Mouse (Mus musculus) lung, embryonic 16.5 days (tissue): ENCODE data around the gene Mcu. TPM values are rescaled to one million over a fixed set of nuclear protein-coding genes. Genes with fewer than 3 reads are reported as not detected.

Source experiments
- ATAC-seq: fragments of 200-750 bp; cut with Nextera tagmentation; 2 replicates; pipeline ENCODE4 v1.8.0; 2017; ENCODE audit warnings: low read depth, mild to moderate bottlenecking, moderate library complexity
- H3K27ac ChIP-seq: fragments of 300-500 bp; sonication (generic); 2 replicates; pipeline ENCODE4 v1.5.1; 2014; ENCODE audit warnings: mild to moderate bottlenecking, control low read depth, low read length
- H3K27me3 ChIP-seq: fragments of 300-500 bp; sonication (generic); 2 replicates; pipeline ENCODE4 v1.6.1; 2014; ENCODE audit warnings: low read depth, low read length, mixed read lengths; ENCODE audit not compliant: control insufficient read depth, insufficient read depth
- H3K36me3 ChIP-seq: fragments of 300-500 bp; sonication (generic); 2 replicates; pipeline ENCODE4 v1.6.1; 2014; ENCODE audit warnings: low read length; ENCODE audit not compliant: control insufficient read depth, insufficient read depth
- H3K4me1 ChIP-seq: fragments of 300-500 bp; sonication (generic); replicated peaks from 2 replicates; pipeline ENCODE4 v1.6.1; 2014; ENCODE audit warnings: low read length, mixed read lengths; ENCODE audit not compliant: control insufficient read depth, insufficient read depth
- H3K4me2 ChIP-seq: fragments of 300-500 bp; sonication (generic); 2 replicates; pipeline ENCODE4 v1.6.1; 2014; ENCODE audit warnings: low read depth, low read length, control low read depth
- H3K4me3 ChIP-seq: fragments of 300-500 bp; sonication (generic); 2 replicates; pipeline ENCODE4 v1.5.1; 2014; ENCODE audit warnings: mild to moderate bottlenecking, low read length, control low read depth
- H3K9ac ChIP-seq: fragments of 300-500 bp; sonication (generic); 2 replicates; pipeline ENCODE4 v1.6.1; 2014; ENCODE audit warnings: low read length, control low read depth
- H3K9me3 ChIP-seq: fragments of 300-500 bp; sonication (generic); 2 replicates; pipeline ENCODE4 v1.6.1; 2016; ENCODE audit warnings: low read length; ENCODE audit not compliant: control insufficient read depth
- WGBS: fragments of 180-500 bp; shearing (Covaris S2); extraction: QIAGEN DNeasy Blood & Tissue Kit; methylation state at CpG from one replicate; pipeline ENCODE4 v1.1.7; 2014; 5-methylcytosine and 5-hydroxymethylcytosine counted together
- polyA plus RNA-seq: library from polyadenylated mRNA; unstranded; fragments of >200 nt; fragmentation: Nextera tagmentation; extraction: Ambion mirVana; gene quantifications from 2 replicates; pipeline ENCODE4 v1.2.1, GENCODE M21; 2015

The Mcu gene
- polyA plus RNA-seq, 1 experiment from 2014 or later: 33.3 TPM

DNA sequence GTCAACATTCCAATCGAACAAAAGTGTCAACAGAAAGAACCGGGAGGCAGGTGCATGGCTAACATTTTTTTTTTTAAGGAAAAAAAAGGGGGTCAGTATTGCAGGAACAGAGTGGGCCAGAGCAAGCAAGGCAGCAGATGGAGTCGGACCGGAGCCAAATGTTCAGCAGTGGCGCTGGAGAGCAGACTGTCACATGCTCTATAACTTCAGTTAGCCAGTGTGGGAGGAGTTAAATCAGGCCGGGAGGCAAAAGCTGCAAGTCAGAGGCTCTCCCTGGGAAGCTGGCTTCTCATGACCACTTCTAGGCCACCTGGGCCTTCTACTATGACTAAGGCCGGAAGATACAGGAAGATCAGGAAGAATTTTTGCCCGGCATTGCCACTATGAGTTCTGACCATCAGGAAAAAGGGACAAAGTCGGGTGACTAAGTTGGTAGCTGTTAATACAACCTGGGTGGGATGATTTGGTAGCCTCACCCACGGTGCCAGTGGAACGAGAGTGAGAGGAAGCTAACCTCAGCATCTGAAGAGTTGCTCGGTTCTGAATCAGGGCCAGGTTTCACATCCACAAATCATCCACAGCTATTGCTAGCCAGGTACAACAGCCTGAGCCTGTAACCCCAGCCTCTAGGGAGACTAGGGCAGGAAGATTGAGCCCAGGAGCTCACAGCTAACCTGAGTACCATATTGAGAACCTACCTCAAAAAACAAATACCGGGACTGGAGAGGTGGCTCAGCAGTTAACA is 22.5 kb downstream of the Mcu start:
- peak; percentile 68 for ATAC-seq
- no peaks in the 10 kb centered on the region for H3K9me3 ChIP-seq
- no peak overlapping the region for H3K4me3 ChIP-seq
- no peaks in the 10 kb centered on the region for H3K36me3 ChIP-seq
- no peaks in the 10 kb centered on the region for H3K27me3 ChIP-seq
- no peak overlapping the region for H3K27ac ChIP-seq
- H3K9ac ChIP-seq: no peak overlapping the region
- no peaks in the 10 kb centered on the region; the same call in 1 of the 2 replicates for H3K4me1 ChIP-seq
- H3K4me2 ChIP-seq: no peak overlapping the region
- WGBS: 67% methylated on average over 13 of the region's 13 CpGs

DNA sequence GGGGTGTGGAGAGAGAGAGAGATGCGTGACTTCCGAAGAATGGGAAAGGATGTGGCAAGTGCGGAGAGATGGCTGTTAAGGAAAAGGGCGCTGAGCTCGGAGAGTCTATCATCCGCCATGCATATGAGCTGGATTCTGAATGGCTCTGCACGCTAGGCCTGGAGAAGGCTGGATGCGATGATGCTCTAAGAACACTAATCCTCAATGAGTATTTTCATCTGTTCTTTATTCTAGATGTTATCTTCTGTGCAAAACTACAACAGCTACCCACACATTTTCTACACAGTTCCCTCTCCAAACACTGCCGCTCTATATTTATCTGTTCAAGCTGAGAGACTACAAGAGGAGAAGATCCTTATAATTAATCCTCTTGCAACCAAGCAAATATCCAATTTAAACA is 25.9 kb downstream of the Mcu start:
- no peak overlapping the region for H3K4me3 ChIP-seq
- no peaks in the 10 kb centered on the region; the same call in 1 of the 2 replicates for H3K4me1 ChIP-seq
- ATAC-seq: no peak
- no peak overlapping the region for H3K27ac ChIP-seq
- H3K9ac ChIP-seq: no peak overlapping the region
- H3K4me2 ChIP-seq: no peak overlapping the region
- H3K27me3 ChIP-seq: no peaks in the 10 kb centered on the region
- H3K9me3 ChIP-seq: no peaks in the 10 kb centered on the region
- WGBS: 92% methylated on average over 9 of the region's 9 CpGs
- H3K36me3 ChIP-seq: no peaks in the 10 kb centered on the region

DNA sequence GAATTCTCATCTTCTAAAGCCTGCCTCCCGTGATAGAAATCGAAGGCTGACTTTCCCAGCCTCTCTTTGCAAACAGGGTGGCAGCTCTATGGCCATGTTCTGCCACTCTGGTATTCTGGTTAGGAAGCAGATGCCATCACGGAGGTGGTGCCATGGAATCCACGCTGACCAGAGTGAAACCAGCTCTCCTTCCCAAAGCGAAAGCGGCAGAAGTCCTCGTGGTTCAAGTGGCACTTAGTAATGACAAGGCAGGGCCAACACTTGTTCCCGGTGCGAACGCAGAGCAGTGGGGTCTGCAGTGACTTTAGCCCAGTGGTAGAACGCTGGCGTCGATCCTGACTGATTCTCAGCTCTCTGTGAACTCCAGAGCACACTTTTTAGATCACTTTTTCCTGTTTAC is 26.6 kb downstream of the Mcu start:
- 59% methylated on average over 13 of the region's 13 CpGs for WGBS
- no peak overlapping the region for H3K9ac ChIP-seq
- no peaks in the 10 kb centered on the region for H3K9me3 ChIP-seq
- ATAC-seq: no peak
- peak overlapping the region; percentile 24 for H3K4me3 ChIP-seq
- H3K27ac ChIP-seq: no peak overlapping the region
- H3K36me3 ChIP-seq: no peaks in the 10 kb centered on the region
- H3K4me1 ChIP-seq: no peaks in the 10 kb centered on the region; the same call in 1 of the 2 replicates
- H3K4me2 ChIP-seq: peak overlapping the region; percentile 36
- no peaks in the 10 kb centered on the region for H3K27me3 ChIP-seq

DNA sequence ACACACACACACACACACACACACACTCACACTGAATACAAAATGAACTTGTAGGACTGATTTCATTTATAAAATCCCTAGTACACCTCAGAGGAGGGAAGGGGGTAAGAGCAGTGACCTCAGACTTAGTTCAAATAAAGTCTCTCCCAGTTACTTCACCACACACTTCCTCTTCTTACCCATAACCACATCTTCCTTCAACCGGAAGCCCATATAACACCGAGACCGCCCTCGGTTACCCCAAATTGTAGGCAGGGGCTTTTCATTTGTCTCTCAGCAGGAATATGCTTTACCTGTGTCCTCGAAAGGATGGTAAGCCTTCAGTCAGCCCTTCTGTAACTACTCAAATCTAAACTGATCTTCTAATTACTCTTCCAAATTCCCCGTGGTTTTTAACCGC is 27.1 kb downstream of the Mcu start:
- no peaks in the 10 kb centered on the region for H3K9me3 ChIP-seq
- 77% methylated on average over 7 of the region's 7 CpGs for WGBS
- no peaks in the 10 kb centered on the region; the same call in 1 of the 2 replicates for H3K4me1 ChIP-seq
- no peak overlapping the region for H3K27ac ChIP-seq
- H3K9ac ChIP-seq: no peak overlapping the region
- peak overlapping the region; percentile 24; the same call in 1 of the 2 replicates for H3K4me3 ChIP-seq
- no peak overlapping the region; the same call in 1 of the 2 replicates for H3K4me2 ChIP-seq
- ATAC-seq: no peak
- H3K27me3 ChIP-seq: no peaks in the 10 kb centered on the region
- H3K36me3 ChIP-seq: no peaks in the 10 kb centered on the region

DNA sequence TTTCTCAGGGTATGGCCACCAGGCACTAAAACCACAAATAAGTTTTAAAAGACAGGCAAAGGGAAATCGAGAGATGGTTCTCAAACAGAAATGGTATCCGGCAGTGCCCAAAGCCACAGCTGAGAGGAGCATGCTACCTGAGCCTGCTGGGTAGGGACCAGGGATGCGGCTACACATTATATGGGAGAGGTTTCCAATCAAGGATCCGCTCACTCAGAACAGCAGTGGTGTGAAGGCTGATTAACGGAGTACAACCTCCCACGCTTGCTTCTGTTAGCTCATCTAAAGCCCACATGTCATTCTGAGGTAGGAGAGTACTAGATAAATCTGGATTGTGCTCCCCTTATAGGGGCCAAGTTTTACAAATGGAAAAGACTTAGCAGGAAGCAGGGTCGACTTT is 28.4 kb downstream of the Mcu start:
- Histone ChIP-seq H3K9me3 (no peaks in the 10 kb centered on the region), H3K27me3 (no peaks in the 10 kb centered on the region), H3K9ac (no peak overlapping the region), H3K36me3 (no peaks in the 10 kb centered on the region), H3K27ac (no peak overlapping the region), H3K4me2 (no peak overlapping the region), H3K4me3 (no peak overlapping the region), H3K4me1 (no peaks in the 10 kb centered on the region)
- 86% methylated on average over 7 of the region's 7 CpGs for WGBS
- no peak for ATAC-seq

DNA sequence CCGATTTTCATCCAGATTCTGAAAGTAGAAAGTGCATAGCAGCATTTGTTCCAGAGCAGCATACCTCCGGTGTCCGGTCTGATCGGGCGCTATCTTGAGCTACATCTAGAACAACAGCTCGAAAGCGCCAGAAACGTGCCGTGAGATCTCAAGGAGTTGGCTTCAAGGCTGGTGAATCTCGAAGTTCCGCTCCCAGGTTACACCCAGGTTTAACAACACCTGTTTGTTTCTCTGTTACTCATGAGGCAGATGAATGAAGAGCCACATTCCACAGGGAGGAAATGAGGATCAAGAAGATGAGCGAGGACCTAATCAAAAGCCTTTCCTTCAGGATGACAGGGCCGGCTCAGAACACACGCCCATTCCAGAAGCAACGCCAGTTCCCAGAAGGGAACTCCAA is 29.7 kb downstream of the Mcu start:
- Histone ChIP-seq H3K4me3 (no peak overlapping the region), H3K27me3 (no peaks in the 10 kb centered on the region), H3K36me3 (peaks cover 2% of the 10 kb centered on the region; the same call in 1 of the 2 replicates), H3K9ac (no peak overlapping the region), H3K4me2 (no peak overlapping the region), H3K27ac (no peak overlapping the region), H3K9me3 (no peaks in the 10 kb centered on the region), H3K4me1 (no peaks in the 10 kb centered on the region)
- no peak for ATAC-seq
- 79% methylated on average over 15 of the region's 15 CpGs for WGBS

DNA sequence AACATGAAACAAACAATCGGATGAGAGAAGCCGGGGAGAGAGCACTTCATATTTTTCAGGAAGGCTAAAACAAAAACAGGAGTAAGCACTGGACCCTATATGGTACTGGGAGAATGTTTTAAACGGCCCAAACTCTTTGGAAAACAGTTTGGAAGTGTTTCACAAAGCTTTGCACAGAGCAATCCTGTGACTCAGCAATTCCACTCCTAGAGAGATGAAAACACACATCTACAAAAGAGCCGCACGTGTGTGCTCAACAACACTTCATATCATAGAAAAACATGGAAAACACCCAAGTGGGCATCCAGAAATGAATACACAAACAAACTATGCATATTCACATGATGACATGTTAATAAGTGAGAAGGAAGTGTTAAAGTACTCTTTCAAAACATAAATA is 30.9 kb downstream of the Mcu start:
- H3K9ac ChIP-seq: no peak overlapping the region
- no peak for ATAC-seq
- no peaks in the 10 kb centered on the region for H3K27me3 ChIP-seq
- H3K36me3 ChIP-seq: peaks cover 2% of the 10 kb centered on the region; the same call in 1 of the 2 replicates
- H3K4me3 ChIP-seq: no peak overlapping the region
- H3K4me1 ChIP-seq: no peaks in the 10 kb centered on the region
- H3K4me2 ChIP-seq: no peak overlapping the region
- 77% methylated on average over 5 of the region's 5 CpGs for WGBS
- no peaks in the 10 kb centered on the region for H3K9me3 ChIP-seq
- H3K27ac ChIP-seq: no peak overlapping the region

DNA sequence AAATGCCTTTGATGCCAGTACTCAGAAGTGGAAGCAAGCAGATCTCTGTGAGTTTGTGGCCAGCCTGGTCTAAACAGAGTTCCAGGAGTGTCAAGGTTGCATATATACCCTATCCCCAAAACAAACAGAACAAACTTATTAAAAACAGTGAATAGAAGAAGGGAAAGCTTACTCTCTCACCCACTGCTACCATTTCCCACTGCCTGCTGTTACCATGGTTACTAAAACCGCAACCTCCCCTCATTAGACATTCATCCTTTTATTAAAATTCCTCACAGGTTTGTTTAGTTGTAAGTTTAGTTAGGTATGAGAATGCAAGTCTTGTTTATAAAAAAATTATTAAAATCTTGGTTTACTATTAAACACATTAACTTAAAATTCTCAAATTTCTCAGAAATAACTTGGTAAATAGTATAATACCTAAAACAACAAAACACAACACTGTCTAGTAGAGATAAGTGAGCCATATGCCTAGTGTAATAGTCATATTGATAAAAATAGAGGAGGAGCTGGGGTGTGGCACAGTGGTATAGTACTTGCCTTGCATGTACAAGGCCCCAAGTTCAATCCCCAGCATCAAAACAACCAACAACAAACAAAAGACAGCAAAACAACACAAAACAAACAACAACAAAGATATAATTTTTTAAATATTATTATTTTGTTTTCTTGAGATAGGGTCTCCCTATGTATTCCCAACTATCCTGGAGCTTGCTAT is 34.5 kb downstream of the Mcu start:
- WGBS: 95% methylated on average over 1 of the region's 1 CpGs
- Histone ChIP-seq H3K36me3 (peaks cover 2% of the 10 kb centered on the region; the same call in 1 of the 2 replicates), H3K9ac (no peak overlapping the region), H3K9me3 (no peaks in the 10 kb centered on the region), H3K27me3 (no peaks in the 10 kb centered on the region), H3K27ac (no peak overlapping the region), H3K4me1 (peaks cover 16% of the 10 kb centered on the region), H3K4me2 (no peak overlapping the region), H3K4me3 (no peak overlapping the region)
- no peak for ATAC-seq

DNA sequence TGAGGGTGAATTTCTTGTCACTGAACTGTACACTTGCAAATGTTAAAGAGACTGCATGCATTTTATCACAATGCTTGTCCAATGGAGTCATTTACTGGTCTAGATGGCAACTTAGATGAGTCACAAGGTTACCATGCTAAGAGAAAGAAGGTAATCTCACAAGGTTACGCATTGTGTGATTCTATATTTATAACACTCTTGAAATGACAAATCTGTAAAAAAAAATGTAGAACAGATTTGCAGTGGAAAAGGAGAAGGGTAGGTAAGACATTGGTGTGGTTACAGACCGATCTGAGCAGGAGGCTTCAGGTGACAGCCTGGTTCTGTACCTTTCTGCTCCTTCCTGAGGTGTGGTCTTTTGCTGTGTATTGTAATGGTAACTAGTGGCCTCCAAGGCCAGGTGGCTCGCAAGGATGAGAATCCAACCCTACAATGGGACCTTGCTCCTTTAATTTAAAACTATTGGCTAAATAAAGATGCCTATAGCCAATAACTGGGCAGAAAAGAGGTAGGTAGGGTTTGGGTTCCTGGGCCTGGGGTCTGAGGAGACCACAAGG is 35.8 kb downstream of the Mcu start:
- H3K9me3 ChIP-seq: no peaks in the 10 kb centered on the region
- H3K4me2 ChIP-seq: no peak overlapping the region
- peaks cover 16% of the 10 kb centered on the region for H3K4me1 ChIP-seq
- ATAC-seq: no peak
- H3K36me3 ChIP-seq: peaks cover 2% of the 10 kb centered on the region; the same call in 1 of the 2 replicates
- no peak overlapping the region for H3K9ac ChIP-seq
- H3K27ac ChIP-seq: no peak overlapping the region
- H3K4me3 ChIP-seq: no peak overlapping the region
- 88% methylated on average over 3 of the region's 3 CpGs for WGBS
- H3K27me3 ChIP-seq: no peaks in the 10 kb centered on the region
